In genomic region chr3:136230602-136231151, GRCm38 (mm10) we compare ENCODE assay signal across 14 mouse cellular contexts.
"Had no signal": no experiment of that assay in that cellular context is flagged by ENCODE, and none has a peak within 500 bp of the region (broad histone marks: within the 10 kb centered on the region; RNA-seq: fewer than 3 reads in every experiment).

No protein-coding gene starts in this region.

- H3K4me1 ChIP-seq: limb, embryonic 10.5 days; liver, embryonic 13.5 days; lung, embryonic 15.5 days; midbrain, embryonic 10.5 days; neural tube, embryonic 13.5 days had no signal

- H3K9me3 ChIP-seq: limb, embryonic 10.5 days; liver, embryonic 13.5 days; lung, embryonic 15.5 days; midbrain, embryonic 10.5 days; neural tube, embryonic 13.5 days had no signal

- DNase-seq: kidney, adult 18-20 months; kidney, postnatal 10 days; kidney, postnatal 4 days; liver, embryonic 13.5 days; liver, postnatal 0 days; lung, postnatal 14 days; midbrain, embryonic 14.5 days; right cerebral cortex, postnatal 14 days; thymus, postnatal 36 days had no signal

- ATAC-seq: liver, postnatal 0 days had no signal

- H3K4me3 ChIP-seq: layer of hippocampus, adult 2 months; limb, embryonic 10.5 days; liver, embryonic 13.5 days; lung, embryonic 15.5 days; midbrain, embryonic 10.5 days; neural tube, embryonic 13.5 days had no signal

- H3K36me3 ChIP-seq: limb, embryonic 10.5 days; liver, embryonic 13.5 days; lung, embryonic 15.5 days; midbrain, embryonic 10.5 days; neural tube, embryonic 13.5 days had no signal

- H3K9ac ChIP-seq: liver, embryonic 13.5 days; liver, postnatal 0 days; lung, embryonic 15.5 days; neural tube, embryonic 13.5 days had no signal

- H3K4me2 ChIP-seq: liver, embryonic 13.5 days; lung, embryonic 15.5 days; neural tube, embryonic 13.5 days had no signal

- H3K27me3 ChIP-seq: liver, embryonic 13.5 days; lung, embryonic 15.5 days; neural tube, embryonic 13.5 days had no signal

- H3K27ac ChIP-seq: layer of hippocampus, adult 2 months; limb, embryonic 10.5 days; liver, embryonic 13.5 days; lung, embryonic 15.5 days; midbrain, embryonic 10.5 days; neural tube, embryonic 13.5 days had no signal
